Mouse (Mus musculus): ENCODE measurements around the gene Scrn1. TPM values are rescaled to one million over a fixed set of nuclear protein-coding genes. Genes with fewer than 3 reads are reported as not detected.

The Scrn1 gene
- polyA plus RNA-seq, 1 experiment from 2014 or later: 123 TPM

- Histone ChIP-seq H3K36me3 (replicated peaks) (no peaks in the 10 kb centered on the region), H3K9me3 (no peaks in the 10 kb centered on the region), H3K27ac (no peak overlapping the region), H3K4me2 (peak overlapping the region; percentile 56), H3K4me1 (peaks cover 42% of the 10 kb centered on the region), H3K4me3 (0 out of 2 replicates have a peak overlapping the region, but pooled peaks have one; percentile 1), H3K27me3 (replicated peaks) (no peaks in the 10 kb centered on the region), H3K9ac (no peak overlapping the region)
- ATAC-seq (replicated peaks): no peak
- WGBS: 87% methylated on average over 4 of the region's 4 CpGs
Measured at GRCm38 (mm10) chr6:54563561-54563960, 2.7 kb downstream of the Scrn1 start.

DNA sequence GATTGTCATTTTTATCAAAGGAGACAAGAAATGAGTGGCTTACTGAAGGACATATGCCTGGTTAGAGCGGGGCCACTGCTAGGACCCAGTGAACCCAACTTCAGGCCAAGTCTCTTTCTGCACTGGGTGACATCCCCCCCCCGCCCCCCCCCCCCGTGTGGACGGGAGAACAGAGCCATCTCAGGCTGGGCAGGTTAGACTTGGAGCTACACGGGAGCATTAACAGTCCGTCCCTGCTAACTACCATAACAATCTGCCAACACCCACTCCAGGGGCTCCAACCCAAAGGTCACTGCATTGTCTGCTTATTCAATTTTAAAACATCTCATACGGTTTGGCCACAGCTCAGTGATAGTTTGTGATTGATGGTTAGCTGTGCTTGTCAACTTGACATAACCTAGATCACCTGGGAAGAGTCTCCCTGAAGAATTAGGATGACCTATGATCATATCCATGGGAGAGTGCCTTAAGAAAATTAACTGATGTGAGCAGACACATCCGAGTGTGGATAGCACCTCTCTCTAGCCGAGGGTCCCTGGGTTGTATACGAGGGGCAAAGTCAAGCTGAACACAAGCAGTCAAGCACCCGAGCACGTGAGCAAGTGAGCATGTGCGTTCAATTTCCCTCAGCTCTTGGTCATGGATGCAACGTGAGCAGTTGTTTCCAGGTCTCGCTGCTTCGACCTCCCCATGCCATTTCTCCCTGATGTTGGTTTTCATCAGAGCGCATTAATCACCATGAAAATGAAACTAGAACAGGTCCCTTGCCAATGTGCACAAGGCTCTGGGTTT, 4.1 kb downstream of the Scrn1 start:
- H3K36me3 ChIP-seq (replicated peaks): no peaks in the 10 kb centered on the region
- peaks cover 42% of the 10 kb centered on the region for H3K4me1 ChIP-seq
- H3K9ac ChIP-seq: no peak overlapping the region
- no peaks in the 10 kb centered on the region for H3K9me3 ChIP-seq
- ATAC-seq (replicated peaks): no peak
- no peak overlapping the region for H3K27ac ChIP-seq
- peak overlapping the region; percentile 15; the same call in 1 of the 2 replicates for H3K4me2 ChIP-seq
- WGBS: 69% methylated on average over 17 of the region's 17 CpGs
- no peak overlapping the region for H3K4me3 ChIP-seq
- no peaks in the 10 kb centered on the region for H3K27me3 ChIP-seq (replicated peaks)

GRCm38 (mm10) chr6:54558466-54558865, 7.8 kb downstream of the Scrn1 start:
- H3K27ac ChIP-seq: no peak overlapping the region

DNA sequence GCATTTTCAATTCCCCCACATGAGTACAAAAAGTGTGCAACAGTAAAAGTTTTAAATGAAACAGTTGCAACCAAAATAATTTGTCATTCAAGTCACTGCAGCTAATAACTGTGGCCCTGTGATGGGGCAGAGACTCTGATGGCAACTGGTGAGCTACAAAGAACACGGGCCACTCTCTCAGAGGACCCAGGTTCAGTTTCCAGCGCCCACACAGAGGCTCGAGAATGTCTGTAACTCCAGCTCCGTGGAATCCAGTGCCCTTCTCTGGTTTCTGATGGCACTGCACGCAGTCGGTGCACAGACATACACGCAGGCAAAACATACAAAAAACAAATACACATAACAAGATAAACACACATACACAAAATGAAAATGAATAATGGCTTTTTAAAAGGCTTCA, 8.6 kb downstream of the Scrn1 start:
- Histone ChIP-seq H3K4me1 (peaks cover 46% of the 10 kb centered on the region), H3K27ac (no peak overlapping the region), H3K4me3 (no peak overlapping the region), H3K9ac (no peak overlapping the region), H3K36me3 (replicated peaks) (no peaks in the 10 kb centered on the region), H3K27me3 (replicated peaks) (no peaks in the 10 kb centered on the region), H3K9me3 (no peaks in the 10 kb centered on the region), H3K4me2 (no peak overlapping the region)
- no peak for ATAC-seq (replicated peaks)
- WGBS: 94% methylated on average over 7 of the region's 7 CpGs

More at GRCm38 (mm10) chr6:54558466-54558865, 7.8 kb downstream of the Scrn1 start:
- Histone ChIP-seq H3K4me1 (peaks cover 43% of the 10 kb centered on the region), H3K4me2 (no peak overlapping the region), H3K27me3 (replicated peaks) (no peaks in the 10 kb centered on the region), H3K36me3 (replicated peaks) (no peaks in the 10 kb centered on the region), H3K9ac (no peak overlapping the region), H3K9me3 (no peaks in the 10 kb centered on the region), H3K4me3 (no peak overlapping the region)
- WGBS: 57% methylated on average over 7 of the region's 7 CpGs
- ATAC-seq (replicated peaks): no peak

GRCm38 (mm10) chr6:54555816-54556215, 10.5 kb downstream of the Scrn1 start:
- H3K9ac ChIP-seq: no peak overlapping the region
- H3K4me1 ChIP-seq: peaks cover 45% of the 10 kb centered on the region
- no peaks in the 10 kb centered on the region for H3K36me3 ChIP-seq (replicated peaks)
- no peaks in the 10 kb centered on the region for H3K27me3 ChIP-seq (replicated peaks)
- WGBS: 42% methylated on average over 1 of the region's 1 CpGs
- ATAC-seq (replicated peaks): no peak
- no peaks in the 10 kb centered on the region for H3K9me3 ChIP-seq
- H3K4me3 ChIP-seq: no peak overlapping the region
- no peak overlapping the region for H3K4me2 ChIP-seq
- no peak overlapping the region for H3K27ac ChIP-seq

DNA sequence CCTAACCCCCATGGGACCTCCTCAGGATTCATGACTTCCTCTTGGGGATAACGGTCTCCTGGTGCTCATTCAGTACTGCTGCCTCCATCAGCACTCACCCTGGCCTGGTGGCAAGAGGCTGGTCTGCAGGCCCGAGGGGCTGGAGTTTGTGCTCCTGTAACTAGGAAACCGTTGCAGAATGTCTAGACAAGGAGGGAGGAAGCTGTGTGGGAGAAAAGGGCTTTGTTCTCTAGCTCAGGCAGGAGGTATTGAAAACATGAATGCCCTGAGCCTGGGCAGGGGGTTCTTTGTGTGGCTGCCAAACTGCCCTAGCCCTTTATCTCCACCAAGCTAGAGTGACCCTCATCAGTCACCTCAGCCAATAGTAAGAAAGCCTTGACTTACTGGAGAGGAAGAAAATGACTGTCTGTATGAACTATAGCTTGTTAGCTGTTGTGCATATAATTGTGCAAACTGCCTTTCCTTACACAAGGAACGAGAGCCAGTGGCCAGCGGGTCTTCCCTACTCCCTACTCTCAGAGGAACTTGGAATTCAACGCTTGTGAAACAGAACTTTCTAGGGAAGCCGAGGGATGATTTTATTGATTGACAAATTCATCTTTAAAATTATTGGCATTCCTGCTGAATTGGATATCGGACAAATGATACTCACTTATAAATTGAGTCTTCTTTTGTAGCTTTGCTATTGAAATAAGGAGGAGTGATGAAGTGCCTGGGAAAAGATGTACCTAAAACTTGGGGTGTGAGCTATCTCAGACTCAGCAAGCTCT, 11.8 kb downstream of the Scrn1 start:
- no peak overlapping the region for H3K4me2 ChIP-seq
- ATAC-seq (replicated peaks): peak; percentile 79
- no peaks in the 10 kb centered on the region for H3K27me3 ChIP-seq (replicated peaks)
- peak overlapping the region; percentile 56 for H3K27ac ChIP-seq
- 8% methylated on average over 8 of the region's 8 CpGs for WGBS
- no peak overlapping the region for H3K9ac ChIP-seq
- peaks cover 45% of the 10 kb centered on the region for H3K4me1 ChIP-seq
- H3K4me3 ChIP-seq: no peak overlapping the region
- H3K36me3 ChIP-seq (replicated peaks): no peaks in the 10 kb centered on the region
- no peaks in the 10 kb centered on the region for H3K9me3 ChIP-seq

DNA sequence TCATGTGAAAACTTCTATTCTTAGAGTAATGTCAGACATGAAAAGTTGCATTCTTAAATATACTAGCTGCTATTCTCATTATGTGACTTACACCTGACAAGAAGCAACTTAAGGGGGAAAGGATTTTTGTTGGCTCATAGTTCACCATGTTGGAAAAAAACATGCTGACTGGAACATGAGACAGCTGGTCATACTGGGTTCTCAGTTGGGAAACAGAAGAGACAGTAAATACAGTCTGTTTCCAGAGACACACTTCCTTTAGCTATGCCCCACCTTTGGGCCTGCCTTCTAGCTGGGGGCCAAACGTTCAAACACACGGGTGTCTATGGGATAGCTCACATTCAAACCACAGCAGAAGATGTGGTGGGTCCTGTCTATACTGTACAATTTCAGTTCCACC, 12.7 kb downstream of the Scrn1 start:
- Histone ChIP-seq H3K4me3 (no peak overlapping the region), H3K36me3 (replicated peaks) (no peaks in the 10 kb centered on the region), H3K4me2 (no peak overlapping the region), H3K4me1 (peaks cover 52% of the 10 kb centered on the region), H3K9ac (no peak overlapping the region), H3K9me3 (no peaks in the 10 kb centered on the region), H3K27me3 (replicated peaks) (no peaks in the 10 kb centered on the region), H3K27ac (peak overlapping the region; percentile 56)
- ATAC-seq (replicated peaks): no peak
- WGBS: 46% methylated on average over 2 of the region's 2 CpGs

- ATAC-seq (replicated peaks): peak; percentile 55
- H3K27me3 ChIP-seq (replicated peaks): no peaks in the 10 kb centered on the region
- no peak overlapping the region for H3K9ac ChIP-seq
- H3K4me3 ChIP-seq: no peak overlapping the region
- no peak overlapping the region; the same call in 1 of the 2 replicates for H3K4me2 ChIP-seq
- H3K9me3 ChIP-seq: no peaks in the 10 kb centered on the region
- WGBS: 19% methylated on average over 9 of the region's 9 CpGs
- peak overlapping the region; percentile 62 for H3K27ac ChIP-seq
- no peaks in the 10 kb centered on the region for H3K36me3 ChIP-seq (replicated peaks)
- H3K4me1 ChIP-seq: peaks cover 52% of the 10 kb centered on the region
Measured at GRCm38 (mm10) chr6:54552721-54553413, 13.4 kb downstream of the Scrn1 start.

DNA sequence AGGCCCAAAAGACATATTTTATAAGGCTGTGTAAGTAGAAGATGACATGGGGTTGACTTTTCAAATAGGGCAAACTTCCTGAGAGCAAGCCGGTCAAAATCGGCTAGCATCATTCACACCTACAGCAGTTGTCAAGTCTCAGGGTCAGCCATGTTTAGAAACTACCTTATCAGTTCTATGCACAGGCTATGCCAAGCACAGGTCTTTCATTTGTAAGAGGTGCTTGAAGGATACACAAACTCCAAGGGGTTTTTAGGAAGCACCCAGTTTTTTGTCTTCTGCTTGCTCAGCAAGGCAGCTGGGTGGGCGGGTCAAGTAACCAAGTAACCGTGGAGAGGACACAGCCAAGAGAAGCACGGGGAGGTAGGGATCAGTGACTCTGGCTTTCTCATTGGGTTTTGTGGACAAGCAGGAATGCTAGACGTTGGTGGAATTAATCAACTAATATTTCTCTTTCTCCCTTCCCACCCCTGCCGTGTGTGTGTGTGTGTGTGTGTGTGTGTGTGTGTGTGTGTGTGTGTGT, 15.4 kb downstream of the Scrn1 start:
- 51% methylated on average over 7 of the region's 7 CpGs for WGBS
- ATAC-seq (replicated peaks): no peak
- no peak overlapping the region for H3K9ac ChIP-seq
- H3K27ac ChIP-seq: no peak overlapping the region
- H3K9me3 ChIP-seq: no peaks in the 10 kb centered on the region
- no peaks in the 10 kb centered on the region for H3K36me3 ChIP-seq (replicated peaks)
- no peak overlapping the region for H3K4me3 ChIP-seq
- peaks cover 52% of the 10 kb centered on the region for H3K4me1 ChIP-seq
- no peak overlapping the region for H3K4me2 ChIP-seq
- H3K27me3 ChIP-seq (replicated peaks): no peaks in the 10 kb centered on the region

- 57% methylated on average over 4 of the region's 4 CpGs for WGBS
- no peak overlapping the region for H3K27ac ChIP-seq
Measured at GRCm38 (mm10) chr6:54549311-54549710, 17.0 kb downstream of the Scrn1 start.

DNA sequence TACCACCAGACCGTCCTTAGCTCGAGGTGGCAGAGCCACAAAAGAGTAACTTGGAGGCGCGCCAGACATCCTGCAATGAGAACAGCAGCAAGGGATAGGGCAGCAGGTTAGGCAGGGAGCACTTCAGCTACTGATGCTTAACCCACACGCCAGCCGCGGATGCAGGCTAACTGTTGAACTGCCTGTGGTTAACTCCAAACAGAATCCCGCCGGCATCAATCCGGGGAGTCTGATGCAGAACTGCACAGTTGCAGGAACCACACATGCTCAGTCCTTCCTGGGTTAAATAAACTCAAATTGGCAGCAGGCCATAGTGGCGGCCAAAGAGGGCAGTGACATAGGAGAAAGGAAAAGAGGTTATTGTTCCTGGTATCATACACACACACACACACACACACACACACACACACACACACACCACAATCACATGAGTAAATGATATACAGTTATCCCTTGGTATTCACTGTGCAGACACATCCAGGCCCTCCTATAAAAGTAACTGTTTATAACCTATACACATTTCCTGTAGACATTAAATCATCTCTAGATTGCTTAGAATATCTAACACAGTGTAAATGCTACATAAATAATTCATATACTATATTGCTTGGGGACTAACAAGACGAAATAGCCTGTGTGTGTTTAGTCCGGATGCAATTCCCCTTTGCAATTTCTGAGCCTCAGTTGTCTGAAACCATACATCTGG, 17.8 kb downstream of the Scrn1 start:
- Histone ChIP-seq H3K4me1 (peaks cover 29% of the 10 kb centered on the region), H3K27me3 (replicated peaks) (no peaks in the 10 kb centered on the region), H3K9me3 (no peaks in the 10 kb centered on the region), H3K27ac (0 out of 2 replicates have a peak overlapping the region, but pooled peaks have one; percentile 24), H3K36me3 (replicated peaks) (peaks cover 5% of the 10 kb centered on the region), H3K4me3 (no peak overlapping the region), H3K9ac (no peak overlapping the region), H3K4me2 (no peak overlapping the region)
- 0 out of 2 replicates have a peak, but pooled peaks have one; percentile 31 for ATAC-seq (replicated peaks)
- WGBS: 62% methylated on average over 13 of the region's 13 CpGs

More at GRCm38 (mm10) chr6:54549311-54549710, 17.0 kb downstream of the Scrn1 start:
- Histone ChIP-seq H3K36me3 (replicated peaks) (no peaks in the 10 kb centered on the region), H3K9ac (no peak overlapping the region), H3K4me2 (no peak overlapping the region), H3K4me3 (no peak overlapping the region), H3K4me1 (peaks cover 38% of the 10 kb centered on the region), H3K9me3 (no peaks in the 10 kb centered on the region), H3K27me3 (replicated peaks) (no peaks in the 10 kb centered on the region)
- no peak for ATAC-seq (replicated peaks)

All from midbrain, embryonic 15.5 days (tissue).